Mouse (Mus musculus) bone marrow macrophage, adult 2 months (primary cell): ENCODE measurements around the gene Nup188.

Source experiments
- CTCF ChIP-seq: IDR thresholded peaks from 2 replicates; pipeline ENCODE4 v1.5.1; 2012; ENCODE audit warnings: low read depth, mild to moderate bottlenecking, low read length, moderate library complexity
- POLR2A ChIP-seq: IDR thresholded peaks from 2 replicates; pipeline ENCODE4 v1.6.1; 2012; ENCODE audit warnings: mild to moderate bottlenecking, low read depth, low read length, borderline replicate concordance

- TF ChIP-seq POLR2A: no peak
- TF ChIP-seq CTCF: no peak
Observed at GRCm38 (mm10) chr2:30281651-30282050, 4.5 kb upstream of the Nup188 start.
